Mouse (Mus musculus): ENCODE measurements at regions not wholly inside any gene's neighbourhood (a gene's known extent, or its start where the extent isn't known, plus 50 kb on each side); places are given as distances from the start of the nearest gene placed in this dataset.
"Not testable (repeated sequence)": the region's sequence is repeated elsewhere in the genome, so short reads cannot be mapped to it uniquely, and the experiment has no call there.

- not testable (repeated sequence) for TF ChIP-seq TCF12 (IDR thresholded peaks at IDR 0.05; ENCODE audit: low read depth, low read length); USF1 (IDR thresholded peaks at IDR 0.05; ENCODE audit: low read depth, low read length); POLR2AphosphoS5 (IDR thresholded peaks at IDR 0.05; ENCODE audit: borderline replicate concordance, low read depth, low read length); MAX (IDR thresholded peaks at IDR 0.05; ENCODE audit: low read length); TAL1 (IDR thresholded peaks at IDR 0.05; ENCODE audit: low read length)
These were observed 172.6 kb upstream of the Adarb2 start for GRCm38 (mm10) chr13:8030096-8030495.

Measured in MEL (cell line).